Mouse (Mus musculus) liver, embryonic 16.5 days (tissue): ENCODE data around the gene Ccl27b. TPM values are rescaled to one million over a fixed set of nuclear protein-coding genes. Genes with fewer than 3 reads are reported as not detected.
"Not testable (repeated sequence)": the region's sequence is repeated elsewhere in the genome, so short reads cannot be mapped to it uniquely, and the experiment has no call there.

ENCODE experiments used
- ATAC-seq: fragments of 200-750 bp; cut with Nextera tagmentation; 2 replicates; pipeline ENCODE4 v1.8.0; 2017; ENCODE audit warnings: low read depth, mild to moderate bottlenecking, moderate number of reproducible peaks, moderate library complexity
- H3K27ac ChIP-seq: fragments of 300-500 bp; sonication (generic); 2 replicates; pipeline ENCODE4 v1.5.1; 2014; ENCODE audit warnings: mild to moderate bottlenecking, low read length
- H3K27me3 ChIP-seq: fragments of 300-500 bp; sonication (generic); 2 replicates; pipeline ENCODE4 v1.6.1; 2014; ENCODE audit warnings: low read depth, low read length, mixed read lengths; ENCODE audit not compliant: control insufficient read depth, insufficient read depth
- H3K36me3 ChIP-seq: fragments of 300-500 bp; sonication (generic); 2 replicates; pipeline ENCODE4 v1.6.1; 2014; ENCODE audit warnings: mild to moderate bottlenecking; ENCODE audit not compliant: control insufficient read depth, insufficient read depth
- H3K4me1 ChIP-seq: fragments of 300-500 bp; sonication (generic); 2 replicates; pipeline ENCODE4 v1.6.1; 2014; ENCODE audit warnings: low read depth, low read length, mixed read lengths; ENCODE audit not compliant: control insufficient read depth
- H3K4me2 ChIP-seq: fragments of 300-500 bp; sonication (generic); 2 replicates; pipeline ENCODE4 v1.6.1; 2014; ENCODE audit warnings: low read depth, low read length, mixed read lengths
- H3K4me3 ChIP-seq: fragments of 300-500 bp; sonication (generic); 2 replicates; pipeline ENCODE4 v1.5.1; 2014; ENCODE audit warnings: low read depth, mild to moderate bottlenecking, low read length
- H3K9ac ChIP-seq: fragments of 300-500 bp; sonication (generic); 2 replicates; pipeline ENCODE4 v1.6.1; 2014; ENCODE audit warnings: low read depth, low read length
- H3K9me3 ChIP-seq: fragments of 300-500 bp; sonication (generic); replicated peaks from 2 replicates; pipeline ENCODE4 v1.6.1; 2016; ENCODE audit warnings: low read length; ENCODE audit not compliant: control insufficient read depth
- WGBS: fragments of 180-500 bp; shearing (Covaris S2); extraction: QIAGEN DNeasy Blood & Tissue Kit; methylation state at CpG from one replicate; pipeline ENCODE4 v1.1.7; 2014; ENCODE audit not compliant: insufficient replicate concordance; 5-methylcytosine and 5-hydroxymethylcytosine counted together
- polyA plus RNA-seq: library from polyadenylated mRNA; unstranded; fragments of >200 nt; fragmentation: Nextera tagmentation; extraction: Ambion mirVana; gene quantifications from 2 replicates; pipeline ENCODE4 v1.2.1, GENCODE M21; 2015

The Ccl27b gene
- not detected in 2 replicates for polyA plus RNA-seq

GRCm38 (mm10) chr4:42654951-42655350 is at the start of gene Ccl27b:
Gene Ccl27b, plus strand, starts transcription at chr4:42655251.
- H3K4me3 ChIP-seq, H3K4me2 ChIP-seq, ATAC-seq, H3K9ac ChIP-seq, H3K4me1 ChIP-seq, H3K36me3 ChIP-seq, H3K27me3 ChIP-seq, H3K27ac ChIP-seq, H3K9me3 ChIP-seq: not testable (repeated sequence)
- WGBS, result no CpG with 5 or more reads among the region's 9 CpGs

- not testable (repeated sequence) for ATAC-seq, H3K4me2 ChIP-seq, H3K27ac ChIP-seq, H3K27me3 ChIP-seq, H3K9me3 ChIP-seq, H3K9ac ChIP-seq, H3K4me3 ChIP-seq, H3K36me3 ChIP-seq, H3K4me1 ChIP-seq
- no CpG with 5 or more reads among the region's 5 CpGs for WGBS
These were observed 43.2 kb upstream of the Ccl27b start, which contains the start of gene Gm10591 for GRCm38 (mm10) chr4:42611895-42612294. Gene Gm10591, plus strand, starts transcription at chr4:42612195.

GRCm38 (mm10) chr4:42629419-42629818 is 25.6 kb upstream of the Ccl27b start, which contains the start of gene Gm2564:
Gene Gm2564, plus strand, starts transcription at chr4:42629719.
- not testable (repeated sequence) for H3K4me1 ChIP-seq, H3K9me3 ChIP-seq, ATAC-seq, H3K4me2 ChIP-seq, H3K36me3 ChIP-seq, H3K27me3 ChIP-seq, H3K27ac ChIP-seq, H3K4me3 ChIP-seq, H3K9ac ChIP-seq
- no CpG with 5 or more reads among the region's 8 CpGs for WGBS

- H3K4me2 ChIP-seq, ATAC-seq, H3K9ac ChIP-seq, H3K4me1 ChIP-seq, H3K36me3 ChIP-seq, H3K4me3 ChIP-seq, H3K27ac ChIP-seq, H3K9me3 ChIP-seq, H3K27me3 ChIP-seq: not testable (repeated sequence)
- WGBS, result no CpG with 5 or more reads among the region's 3 CpGs
These were observed 6.7 kb downstream of the Ccl27b start, which contains the start of gene Il11ra2 for GRCm38 (mm10) chr4:42661793-42662192. Gene Il11ra2, minus strand, starts transcription at chr4:42661893.

GRCm38 (mm10) chr4:42675415-42675814 is 20.4 kb downstream of the Ccl27b start:
- not testable (repeated sequence) for H3K27ac ChIP-seq, ATAC-seq
- no CpG with 5 or more reads among the region's 4 CpGs for WGBS

GRCm38 (mm10) chr4:42679365-42679764 is 24.3 kb downstream of the Ccl27b start:
- ATAC-seq, H3K4me3 ChIP-seq, H3K36me3 ChIP-seq, H3K27me3 ChIP-seq, H3K4me2 ChIP-seq, H3K9ac ChIP-seq, H3K4me1 ChIP-seq, H3K9me3 ChIP-seq, H3K27ac ChIP-seq: not testable (repeated sequence)
- WGBS, result no CpG with 5 or more reads among the region's 7 CpGs

More at GRCm38 (mm10) chr4:42675415-42675814, 20.4 kb downstream of the Ccl27b start:
- not testable (repeated sequence) for H3K9ac ChIP-seq, H3K9me3 ChIP-seq, H3K4me2 ChIP-seq, H3K36me3 ChIP-seq, H3K4me3 ChIP-seq, H3K27me3 ChIP-seq, H3K4me1 ChIP-seq

- H3K9me3 ChIP-seq, ATAC-seq, H3K27ac ChIP-seq, H3K4me2 ChIP-seq, H3K9ac ChIP-seq, H3K4me1 ChIP-seq, H3K27me3 ChIP-seq, H3K36me3 ChIP-seq, H3K4me3 ChIP-seq: not testable (repeated sequence)
- WGBS, result no CpG with 5 or more reads among the region's 32 CpGs
These were observed 25.6 kb downstream of the Ccl27b start for GRCm38 (mm10) chr4:42680374-42681356.

GRCm38 (mm10) chr4:42681473-42682182 is 26.6 kb downstream of the Ccl27b start:
- H3K9me3 ChIP-seq, H3K27me3 ChIP-seq, ATAC-seq, H3K4me1 ChIP-seq, H3K36me3 ChIP-seq, H3K4me3 ChIP-seq, H3K4me2 ChIP-seq, H3K27ac ChIP-seq, H3K9ac ChIP-seq: not testable (repeated sequence)
- no CpG with 5 or more reads among the region's 66 CpGs for WGBS

- H3K9me3 ChIP-seq, H3K27me3 ChIP-seq, H3K4me1 ChIP-seq, H3K9ac ChIP-seq, H3K36me3 ChIP-seq, ATAC-seq, H3K4me2 ChIP-seq, H3K4me3 ChIP-seq, H3K27ac ChIP-seq: not testable (repeated sequence)
- WGBS, result no CpG with 5 or more reads among the region's 18 CpGs
These were observed 27.1 kb downstream of the Ccl27b start for GRCm38 (mm10) chr4:42682183-42682524.
